22 mouse cellular contexts compared by ENCODE assay signal in the genomic region with DNA sequence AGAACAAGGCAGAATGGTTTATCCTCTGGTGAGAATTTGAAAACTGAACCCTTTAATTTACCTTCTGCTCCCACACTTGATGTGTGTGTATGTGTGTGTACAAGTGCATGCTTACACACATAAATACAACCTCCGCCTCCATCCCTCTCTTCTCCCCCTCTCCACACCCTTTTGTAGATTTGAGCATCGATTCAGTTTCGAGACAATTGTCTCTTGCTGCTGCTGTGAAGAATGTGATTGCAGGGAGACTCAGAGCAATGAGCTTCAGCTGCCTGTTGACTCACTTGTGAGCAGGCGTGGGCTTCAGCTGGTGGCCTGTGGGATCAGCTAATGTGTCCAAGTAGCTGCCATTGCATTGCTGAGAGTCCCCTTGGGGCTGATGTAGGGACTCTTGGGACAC. TPM values are rescaled to one million over a fixed set of nuclear protein-coding genes. Genes with fewer than 3 reads are reported as not detected.
A peak's percentile ranks its signal among the peaks of the same experiment; 100 is the strongest.
DNase-seq lines count a peak whose midpoint lies in the region; ATAC-seq lines count a peak whose summit lies in the region.
"Had no signal": no experiment of that assay in that cellular context is flagged by ENCODE, and none has a peak within 500 bp of the region (broad histone marks: within the 10 kb centered on the region; RNA-seq: fewer than 3 reads in every experiment).

No protein-coding gene starts in this region.

- no peak overlapping the region for H3K4me3 ChIP-seq in forebrain, embryonic 15.5 days
- H3K4me3 ChIP-seq in forebrain, embryonic 10.5 days: no peak overlapping the region
- H3K4me3 ChIP-seq in neural tube, embryonic 13.5 days: no peak overlapping the region
- no peak overlapping the region for H3K4me3 ChIP-seq in hindbrain, embryonic 16.5 days (ENCODE audit: low read length)
- H3K4me3 ChIP-seq in kidney, embryonic 14.5 days (ENCODE audit: low read length): no peak overlapping the region
- H3K4me3 ChIP-seq: embryonic facial prominence, embryonic 13.5 days; heart, embryonic 10.5 days; left cerebral cortex, adult 2 months; megakaryocyte, embryonic 14.5 days; myocyte had no signal

- H3K27ac ChIP-seq in forebrain, embryonic 15.5 days (replicated peaks): peak overlapping the region; percentile 63
- H3K27ac ChIP-seq in forebrain, embryonic 10.5 days: no peak overlapping the region
- H3K27ac ChIP-seq in neural tube, embryonic 13.5 days (replicated peaks): peak overlapping the region; percentile 72
- peak overlapping the region; percentile 40; the same call in 1 of the 2 replicates for H3K27ac ChIP-seq in hindbrain, embryonic 16.5 days (ENCODE audit: low read depth, low read length)
- no peak overlapping the region for H3K27ac ChIP-seq in kidney, embryonic 14.5 days (ENCODE audit: low read depth, low read length)
- H3K27ac ChIP-seq: embryonic facial prominence, embryonic 13.5 days; heart, embryonic 10.5 days; left cerebral cortex, adult 2 months; stomach, postnatal 0 days had no signal

- H3K4me2 ChIP-seq in forebrain, embryonic 15.5 days (replicated peaks): no peak overlapping the region
- H3K4me2 ChIP-seq in neural tube, embryonic 13.5 days: no peak overlapping the region
- no peak overlapping the region; the same call in 1 of the 2 replicates for H3K4me2 ChIP-seq in hindbrain, embryonic 16.5 days (ENCODE audit: low read length)
- H3K4me2 ChIP-seq in kidney, embryonic 14.5 days (replicated peaks; ENCODE audit: low read depth, low read length): no peak overlapping the region
- H3K4me2 ChIP-seq: embryonic facial prominence, embryonic 13.5 days; liver, embryonic 11.5 days had no signal

- no peaks in the 10 kb centered on the region for H3K36me3 ChIP-seq in forebrain, embryonic 15.5 days
- H3K36me3 ChIP-seq in forebrain, embryonic 10.5 days (replicated peaks): no peaks in the 10 kb centered on the region
- no peaks in the 10 kb centered on the region for H3K36me3 ChIP-seq in neural tube, embryonic 13.5 days
- no peaks in the 10 kb centered on the region for H3K36me3 ChIP-seq in hindbrain, embryonic 16.5 days (ENCODE audit: control insufficient read depth, insufficient read depth, low read length)
- no peaks in the 10 kb centered on the region for H3K36me3 ChIP-seq in kidney, embryonic 14.5 days (ENCODE audit: control insufficient read depth, insufficient read depth, low read length)
- H3K36me3 ChIP-seq: embryonic facial prominence, embryonic 13.5 days; heart, embryonic 10.5 days had no signal

- intact Hi-C loops in gastrocnemius, postnatal 14 days (cut with DNase I; ENCODE audit: low total_unique reads): no loop called here

- peak; percentile 48; the same call in 1 of the 2 replicates for ATAC-seq in forebrain, embryonic 15.5 days (replicated peaks)
- ATAC-seq in neural tube, embryonic 13.5 days (ENCODE audit: low read depth): peak; percentile 61
- ATAC-seq in hindbrain, embryonic 16.5 days: peak; percentile 27; the same call in 1 of the 2 replicates
- ATAC-seq in kidney, embryonic 14.5 days (ENCODE audit: low FRiP score, low TSS enrichment): no peak

- no peaks in the 10 kb centered on the region for H3K9me3 ChIP-seq in forebrain, embryonic 15.5 days
- no peaks in the 10 kb centered on the region for H3K9me3 ChIP-seq in forebrain, embryonic 10.5 days
- no peaks in the 10 kb centered on the region for H3K9me3 ChIP-seq in neural tube, embryonic 13.5 days
- H3K9me3 ChIP-seq in hindbrain, embryonic 16.5 days (ENCODE audit: control insufficient read depth, low read length): no peaks in the 10 kb centered on the region
- no peaks in the 10 kb centered on the region for H3K9me3 ChIP-seq in kidney, embryonic 14.5 days (ENCODE audit: control insufficient read depth, low read length)
- H3K9me3 ChIP-seq: embryonic facial prominence, embryonic 13.5 days; heart, embryonic 10.5 days had no signal

- DNase-seq in forebrain, embryonic 10.5 days (ENCODE audit: extremely low spot score, low spot score): no peak
- DNase-seq in neural tube, embryonic 10.5 days (ENCODE audit: extremely low spot score, low spot score): no peak
- no peak for DNase-seq in gastrocnemius, postnatal 14 days
- DNase-seq in kidney, postnatal 14 days: no peak
- DNase-seq: cerebellum, adult 9-10 months; kidney, adult 2 months; kidney, postnatal 25 days; layer of hippocampus, adult 9-11 months; lung, adult 2 months; right cerebral cortex, postnatal 4 days had no signal

- no peak overlapping the region for H3K9ac ChIP-seq in forebrain, embryonic 15.5 days (replicated peaks)
- no peak overlapping the region for H3K9ac ChIP-seq in neural tube, embryonic 13.5 days
- no peak overlapping the region for H3K9ac ChIP-seq in hindbrain, embryonic 16.5 days (ENCODE audit: low read depth, low read length)
- H3K9ac ChIP-seq in kidney, embryonic 14.5 days (ENCODE audit: low read depth, low read length): no peak overlapping the region
- H3K9ac ChIP-seq: embryonic facial prominence, embryonic 13.5 days had no signal

- no peaks in the 10 kb centered on the region for H3K27me3 ChIP-seq in forebrain, embryonic 15.5 days
- no peaks in the 10 kb centered on the region for H3K27me3 ChIP-seq in forebrain, embryonic 10.5 days (ENCODE audit: poor library complexity, severe bottlenecking)
- H3K27me3 ChIP-seq in neural tube, embryonic 13.5 days: no peaks in the 10 kb centered on the region
- H3K27me3 ChIP-seq in hindbrain, embryonic 16.5 days (replicated peaks; ENCODE audit: control insufficient read depth, insufficient read depth, low read length): no peaks in the 10 kb centered on the region
- no peaks in the 10 kb centered on the region for H3K27me3 ChIP-seq in kidney, embryonic 14.5 days (ENCODE audit: control insufficient read depth, insufficient read depth, low read length)
- H3K27me3 ChIP-seq: embryonic facial prominence, embryonic 13.5 days; megakaryocyte, embryonic 14.5 days had no signal

- no peaks in the 10 kb centered on the region for H3K4me1 ChIP-seq in forebrain, embryonic 15.5 days
- H3K4me1 ChIP-seq in forebrain, embryonic 10.5 days: no peaks in the 10 kb centered on the region
- H3K4me1 ChIP-seq in neural tube, embryonic 13.5 days (replicated peaks): peaks cover 16% of the 10 kb centered on the region
- no peaks in the 10 kb centered on the region; the same call in 1 of the 2 replicates for H3K4me1 ChIP-seq in hindbrain, embryonic 16.5 days (ENCODE audit: control insufficient read depth, insufficient read depth, low read depth, low read length)
- no peaks in the 10 kb centered on the region for H3K4me1 ChIP-seq in kidney, embryonic 14.5 days (ENCODE audit: control insufficient read depth, insufficient read depth, low read length)
- H3K4me1 ChIP-seq: embryonic facial prominence, embryonic 13.5 days; heart, embryonic 10.5 days; megakaryocyte, embryonic 14.5 days had no signal

- WGBS in forebrain, embryonic 15.5 days: 57% methylated on average over 4 of the region's 4 CpGs
- 90% methylated on average over 4 of the region's 4 CpGs for WGBS in forebrain, embryonic 10.5 days
- 62% methylated on average over 4 of the region's 4 CpGs for WGBS in neural tube, embryonic 13.5 days
- 50% methylated on average over 4 of the region's 4 CpGs for WGBS in hindbrain, embryonic 16.5 days
- 89% methylated on average over 4 of the region's 4 CpGs for WGBS in kidney, embryonic 14.5 days

RNA-seq across cellular contexts. Expression of gene Syt16, which starts 46.8 kb away (rescaled TPM):
- polyA plus RNA-seq in forebrain, embryonic 15.5 days (2015; fragmentation: Nextera tagmentation; extraction: Ambion mirVana): 55.0 and 66.8 TPM in 2 replicates
- 1.5 and 1.8 TPM in 2 replicates for polyA plus RNA-seq in forebrain, embryonic 10.5 days (2016; fragmentation: Nextera tagmentation; extraction: Ambion mirVana)
- 46.6 and 50.2 TPM in 2 replicates for polyA plus RNA-seq in neural tube, embryonic 13.5 days (2015; fragmentation: Nextera tagmentation; extraction: Ambion mirVana)
- 76.1 and 81.6 TPM in 2 replicates for polyA plus RNA-seq in hindbrain, embryonic 16.5 days (2015; fragmentation: Nextera tagmentation; extraction: Ambion mirVana)
- not detected for total RNA-seq in gastrocnemius, postnatal 14 days (2021)
- polyA plus RNA-seq in kidney, embryonic 14.5 days (2014; fragmentation: Nextera tagmentation; extraction: Ambion mirVana): 0.24 and 1.2 TPM in 2 replicates
- polyA plus RNA-seq: heart, postnatal 0 days; lung, adult 2 months; myocyte had no signal

Comparison
In these comparisons a context has a peak if more than half of its experiments do, and no peak if none do; other contexts are left out.
1. H3K27ac ChIP-seq: peak in forebrain, embryonic 15.5 days (single experiment), neural tube, embryonic 13.5 days (single experiment) and hindbrain, embryonic 16.5 days (single experiment); none in forebrain, embryonic 10.5 days (single experiment) and kidney, embryonic 14.5 days (single experiment).
2. RNA of gene Syt16, which starts 46.8 kb away (polyA plus RNA-seq): 76.1 to 81.6 TPM in hindbrain, embryonic 16.5 days, 55.0 to 66.8 TPM in forebrain, embryonic 15.5 days and 46.6 to 50.2 TPM in neural tube, embryonic 13.5 days; 1.5 to 1.8 TPM in forebrain, embryonic 10.5 days and 0.24 to 1.2 TPM in kidney, embryonic 14.5 days; every median in the first group is over 10 times any median in the second.